Mouse (Mus musculus) left cerebral cortex, postnatal 14 days (tissue): ENCODE data around the gene Nrm. TPM values are rescaled to one million over a fixed set of nuclear protein-coding genes. Genes with fewer than 3 reads are reported as not detected.

Experiments
- DNase-seq, 2 experiments: peaks; one replicate each; pipeline ENCODE4 v3.0.0; 2021 to 2022; ENCODE audit warnings: low spot score in 2 of 2, mixed read lengths in 1 of 2
- intact Hi-C: fragments of 180-260 bp; cut with DNase I; formaldehyde crosslinking; loops from one replicate; pipeline ENCODE4 v1.15.1; 2025
- total RNA-seq, 2 experiments: library from RNA; stranded (reverse); gene quantifications; 2 replicates each; pipeline ENCODE4 v1.2.3; 2021

Nrm gene
- total RNA-seq, 2 experiments from 2014 or later, result 5.1 TPM

DNA sequence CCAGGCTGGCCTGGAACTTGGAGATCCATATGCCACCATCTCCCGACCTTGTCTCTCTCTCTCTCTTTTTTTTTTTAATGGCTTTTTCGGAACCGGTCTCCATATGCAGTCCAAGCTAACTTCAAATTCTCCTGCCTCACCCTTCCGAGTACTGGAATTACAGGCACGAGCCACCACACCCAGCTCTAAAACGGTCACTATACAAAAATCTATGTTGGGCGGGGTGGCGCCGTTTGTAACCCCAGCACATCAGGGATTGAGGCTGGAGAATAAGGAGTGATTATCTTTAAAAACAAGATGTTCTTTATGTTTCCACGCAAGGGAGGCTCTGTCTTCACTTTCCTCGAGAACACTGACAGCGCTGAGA is 304 bp upstream of the Nrm start:
- intact Hi-C loops, result no loop called here
- no peak for DNase-seq

DNA sequence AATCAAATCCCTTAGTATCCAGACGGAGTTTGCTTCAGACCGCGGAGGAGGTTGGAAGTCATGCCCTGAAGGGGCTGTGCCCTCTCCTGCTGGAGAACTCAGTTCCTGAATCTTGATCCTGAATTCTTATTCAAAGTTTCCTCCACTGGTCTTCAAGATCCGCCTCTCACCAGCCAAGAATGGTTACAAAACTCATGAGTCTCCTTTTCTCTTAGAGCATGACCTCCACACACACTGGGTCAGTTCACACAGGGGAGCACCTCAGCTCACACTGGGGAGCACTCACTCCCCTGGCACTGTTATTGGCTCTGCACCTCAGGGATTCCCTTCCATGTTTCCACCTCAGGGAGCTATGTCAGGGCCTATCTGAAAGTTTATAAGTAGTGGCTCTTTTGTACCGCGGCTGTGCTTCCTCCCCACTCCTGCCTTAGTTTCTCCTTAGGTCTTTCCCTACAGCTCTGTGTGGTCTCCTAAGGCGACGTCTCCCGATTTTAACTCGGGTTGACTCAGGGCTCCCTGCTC is 3.8 kb downstream of the Nrm start:
- DNase-seq, result no peak
- intact Hi-C loops, result no loop called here

DNA sequence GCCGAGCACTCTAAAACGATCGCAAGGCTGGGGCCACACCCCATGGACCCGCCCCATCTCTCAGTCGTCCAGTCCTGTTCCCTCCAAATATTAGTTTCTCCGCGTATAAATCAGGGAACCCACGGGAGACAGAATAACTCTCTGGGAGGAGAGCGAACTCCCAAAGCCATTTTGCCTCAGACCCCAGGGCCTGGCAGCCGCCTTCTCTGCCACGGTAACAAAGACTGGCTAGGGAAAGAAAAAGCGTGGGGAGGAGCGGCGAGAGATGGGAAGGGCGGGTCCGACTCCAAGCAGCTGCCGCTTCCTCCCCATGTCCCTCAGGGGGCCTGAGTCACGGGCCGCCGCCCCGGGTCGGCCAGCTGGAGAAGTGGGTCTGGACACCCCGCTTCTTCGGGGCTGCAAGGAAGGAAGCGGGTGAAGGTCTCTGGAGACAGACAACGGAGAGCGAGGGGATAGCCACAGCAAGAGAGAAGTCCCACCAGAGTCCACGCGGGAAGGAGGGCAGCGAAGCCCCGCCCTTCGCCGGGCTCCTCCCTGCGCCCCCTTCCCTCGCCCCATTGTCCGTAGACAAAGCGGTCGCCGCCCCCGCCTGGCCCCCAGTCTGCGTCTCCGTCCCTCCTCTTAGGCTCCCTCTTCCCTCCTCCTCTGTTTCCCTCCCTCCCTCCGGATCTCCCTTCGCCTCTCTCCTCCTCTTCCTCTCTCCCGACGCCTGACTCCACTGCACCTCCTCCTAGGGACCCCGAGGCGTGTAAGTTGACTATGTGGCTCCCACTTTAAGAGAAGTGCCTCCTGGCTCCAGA is 4.6 kb downstream of the Nrm start, which contains the start of gene Ppp1r18:
Gene Ppp1r18, plus strand, starts transcription at position 113 of the 800 bp plus-strand sequence.
- peak in 1 of 2 experiments; percentile 38 for DNase-seq
- intact Hi-C loops, result loop anchor here (2.0 kb wide), 1 partner anchor 29 kb away; no protein-coding TSS in a partner anchor

DNA sequence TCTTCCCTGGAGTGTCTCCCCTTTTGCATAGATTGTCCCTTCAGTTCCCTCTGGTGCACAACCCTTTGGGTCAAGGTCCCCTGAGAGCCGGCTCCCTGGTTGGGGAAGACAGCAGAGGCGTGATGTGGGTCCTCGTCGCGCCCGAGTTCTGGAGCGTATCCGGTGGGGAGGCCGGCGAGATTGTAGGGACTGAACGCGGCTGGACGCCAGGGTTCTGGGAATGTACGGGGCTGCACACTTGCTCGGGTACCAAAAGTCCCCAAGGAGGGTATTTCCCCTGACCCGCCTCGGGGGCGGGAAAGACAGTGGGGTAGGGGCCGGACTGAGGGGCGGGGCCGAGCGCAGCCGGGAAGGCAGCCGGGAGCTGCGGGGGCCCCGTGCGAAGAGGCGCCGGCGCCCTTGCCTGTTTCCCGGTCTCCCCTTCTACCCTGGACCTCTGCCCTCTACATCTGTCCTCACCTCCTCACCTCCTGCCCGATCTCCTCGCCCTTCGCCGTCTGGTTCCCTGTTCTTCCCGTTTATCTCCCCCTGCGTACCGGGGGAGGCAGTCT is 5.2 kb downstream of the Nrm start:
- intact Hi-C loops, result loop anchor here (2.0 kb wide), 1 partner anchor 30 kb away; no protein-coding TSS in a partner anchor
- DNase-seq, result peak in 1 of 2 experiments; percentile 43

DNA sequence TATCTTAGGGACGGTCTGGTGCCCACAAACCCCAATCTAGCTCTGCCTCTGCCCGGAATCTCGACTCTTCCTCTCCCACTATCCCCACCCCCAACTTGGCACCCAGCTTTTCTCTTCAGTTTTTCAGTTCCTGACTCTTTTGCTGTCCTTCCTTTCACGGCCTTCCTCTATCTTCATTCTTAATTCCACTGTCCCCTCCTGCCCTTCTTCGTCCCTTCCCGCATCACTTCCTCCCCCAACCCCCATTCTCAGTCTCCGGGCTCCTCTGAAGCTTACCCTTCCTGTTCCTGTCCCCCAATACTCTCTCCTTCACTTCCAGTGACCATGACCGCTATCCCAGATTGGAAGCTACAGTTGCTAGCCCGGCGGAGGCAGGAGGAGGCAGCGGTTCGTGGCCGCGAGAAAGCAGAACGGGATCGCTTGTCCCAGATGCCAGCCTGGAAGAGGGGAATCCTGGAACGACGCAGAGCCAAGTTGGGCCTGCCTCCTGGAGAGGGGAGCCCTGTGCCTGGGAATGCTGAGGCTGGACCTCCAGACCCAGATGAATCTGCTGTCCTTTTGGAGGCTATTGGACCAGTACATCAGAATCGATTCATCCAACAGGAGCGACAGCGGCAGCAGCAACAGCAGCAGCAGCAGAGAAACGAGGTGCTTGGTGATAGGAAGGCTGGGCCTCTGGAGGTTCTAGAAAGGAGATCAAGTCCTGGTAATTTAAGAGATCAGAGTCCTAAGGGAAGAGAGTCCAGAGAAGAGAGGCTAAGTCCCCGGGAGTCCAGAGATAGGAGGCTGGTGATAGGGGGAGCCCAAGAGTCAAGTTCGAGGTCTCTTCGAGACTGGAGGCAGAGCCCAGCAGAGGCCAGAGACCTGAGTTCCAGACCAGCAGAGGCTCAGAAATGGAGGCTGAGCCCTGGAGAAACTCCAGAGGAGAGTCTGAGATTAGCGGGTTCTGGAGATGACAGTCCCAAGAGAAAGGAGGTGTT is 6.1 kb downstream of the Nrm start:
- intact Hi-C loops, result loop anchor here (2.0 kb wide), 1 partner anchor 30 kb away; no protein-coding TSS in a partner anchor
- DNase-seq, result no peak

DNA sequence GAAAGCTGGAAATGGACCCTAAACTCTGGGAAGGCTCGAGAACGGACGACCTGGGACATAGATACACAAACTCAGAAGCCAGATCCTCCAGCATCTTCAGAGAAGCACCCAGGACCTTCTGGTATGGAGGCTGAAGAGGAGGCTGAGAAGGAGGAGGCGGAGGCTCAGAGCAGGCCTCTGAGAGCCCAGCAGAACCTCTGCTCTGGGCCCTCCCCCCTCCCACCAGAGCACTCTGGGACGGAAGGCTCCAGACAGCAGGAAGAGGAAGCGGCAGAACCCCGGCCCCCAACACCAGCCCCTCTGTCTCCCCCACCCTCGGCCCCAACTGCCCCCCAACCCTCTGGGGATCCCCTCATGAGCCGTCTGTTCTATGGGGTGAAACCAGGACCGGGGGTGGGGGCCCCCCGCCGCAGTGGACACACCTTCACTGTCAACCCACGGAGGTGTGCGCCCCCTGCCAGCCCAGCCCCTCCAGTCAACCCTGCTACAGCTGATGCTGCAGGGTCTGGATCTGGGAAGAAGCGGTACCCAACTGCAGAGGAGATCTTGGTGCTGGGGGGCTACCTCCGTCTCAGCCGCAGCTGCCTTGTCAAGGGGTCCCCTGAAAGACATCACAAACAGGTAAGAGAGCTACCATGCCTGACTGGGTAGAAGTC is 7.2 kb downstream of the Nrm start:
- intact Hi-C loops, result no loop called here
- DNase-seq, result no peak

DNA sequence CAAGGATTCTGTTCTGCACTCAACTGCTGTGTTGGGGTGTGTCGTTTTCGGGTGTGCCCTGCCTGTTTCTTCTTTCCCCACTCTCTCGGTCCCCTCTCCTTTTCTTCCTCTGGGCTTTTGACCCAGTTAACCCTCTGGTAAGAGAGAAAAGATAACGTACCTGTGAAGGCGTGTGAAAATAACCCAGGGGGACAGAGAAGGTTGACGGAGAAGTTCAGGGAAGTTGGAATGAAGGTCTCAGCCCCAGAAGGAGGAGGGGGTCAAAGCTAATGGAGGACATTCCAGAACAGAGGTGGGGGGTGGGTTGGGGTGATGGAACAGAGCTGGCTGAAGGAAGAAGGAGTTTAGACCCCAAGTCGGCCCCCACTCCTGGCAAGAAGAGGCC is 7.8 kb downstream of the Nrm start:
- intact Hi-C loops, result no loop called here
- DNase-seq, result no peak

DNA sequence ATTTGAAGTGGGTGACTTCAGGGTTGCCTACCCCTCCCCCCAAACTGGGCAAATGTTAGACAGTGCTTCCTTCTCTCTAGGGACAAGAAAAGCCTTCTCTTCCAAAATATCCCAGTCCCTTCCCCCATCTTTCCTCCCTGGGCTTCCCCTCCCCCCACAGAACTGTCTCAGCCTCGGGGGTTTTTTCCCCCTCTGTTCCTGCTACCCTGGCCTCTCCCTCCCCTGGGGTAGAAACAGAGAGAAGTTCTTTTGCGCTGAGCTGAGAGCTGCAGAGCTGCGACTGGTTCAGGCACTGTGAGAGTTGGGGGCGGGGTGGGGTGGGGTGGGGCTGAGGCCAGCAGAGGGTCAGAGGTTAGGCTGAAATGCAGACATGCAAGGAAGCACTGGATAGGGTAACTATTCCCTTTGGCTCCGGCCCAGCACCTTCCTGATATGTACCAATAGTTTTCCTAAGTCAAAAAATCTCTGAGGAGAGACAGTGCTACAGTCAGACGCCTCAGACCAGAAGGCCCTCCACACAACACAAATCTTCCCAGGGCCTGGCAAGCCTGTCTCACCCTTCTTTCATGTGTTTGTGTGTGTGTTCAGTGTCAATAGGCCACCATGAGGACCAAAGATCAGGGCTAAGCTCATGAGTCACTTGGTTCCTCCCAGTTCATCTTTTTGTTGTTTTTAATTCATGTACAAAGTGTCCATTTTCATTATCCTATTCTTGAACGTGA is 8.4 kb downstream of the Nrm start:
- intact Hi-C loops, result loop anchor here (5.0 kb wide), 1 partner anchor 132 kb away; no protein-coding TSS in a partner anchor
- peak in 1 of 2 experiments; percentile 19 for DNase-seq

DNA sequence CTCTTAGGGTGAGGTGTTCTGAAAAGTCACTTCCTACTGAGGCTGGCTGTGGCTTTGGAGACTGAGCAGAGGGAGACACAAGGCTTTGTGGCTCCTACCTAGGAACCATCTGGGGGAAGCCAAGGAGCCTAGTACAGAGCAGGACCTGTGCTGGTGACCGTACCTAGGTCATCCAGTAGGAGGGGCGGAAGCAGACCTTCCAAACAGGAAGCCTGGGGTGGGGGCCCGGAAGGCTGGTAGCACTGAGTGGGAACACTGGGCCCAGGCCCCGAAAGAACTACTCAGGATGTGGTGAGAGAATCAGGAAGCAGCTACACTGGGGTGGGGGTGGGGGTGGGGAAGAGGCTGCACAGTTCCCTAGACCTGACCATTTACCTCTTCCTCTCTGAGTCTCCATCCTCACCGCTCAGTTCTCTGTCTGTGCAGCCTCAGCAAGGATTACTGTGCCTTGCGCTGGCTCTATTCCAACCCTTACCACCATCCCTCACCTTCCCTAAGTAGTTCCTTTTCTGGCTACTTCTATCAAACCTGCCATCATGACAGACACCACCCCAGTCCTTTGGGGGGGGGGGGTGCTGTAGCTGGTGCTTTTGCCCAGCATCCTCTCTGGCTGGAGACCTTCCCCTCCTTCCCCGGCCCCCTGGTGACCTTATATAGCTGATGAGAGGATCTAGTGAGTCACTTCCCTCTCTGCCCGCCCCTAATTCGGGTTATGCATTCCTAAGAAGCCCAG is 9.2 kb downstream of the Nrm start:
- intact Hi-C loops, result loop anchor here (5.0 kb wide), 1 partner anchor 133 kb away; no protein-coding TSS in a partner anchor
- peak; percentile 45 to 57 for DNase-seq

DNA sequence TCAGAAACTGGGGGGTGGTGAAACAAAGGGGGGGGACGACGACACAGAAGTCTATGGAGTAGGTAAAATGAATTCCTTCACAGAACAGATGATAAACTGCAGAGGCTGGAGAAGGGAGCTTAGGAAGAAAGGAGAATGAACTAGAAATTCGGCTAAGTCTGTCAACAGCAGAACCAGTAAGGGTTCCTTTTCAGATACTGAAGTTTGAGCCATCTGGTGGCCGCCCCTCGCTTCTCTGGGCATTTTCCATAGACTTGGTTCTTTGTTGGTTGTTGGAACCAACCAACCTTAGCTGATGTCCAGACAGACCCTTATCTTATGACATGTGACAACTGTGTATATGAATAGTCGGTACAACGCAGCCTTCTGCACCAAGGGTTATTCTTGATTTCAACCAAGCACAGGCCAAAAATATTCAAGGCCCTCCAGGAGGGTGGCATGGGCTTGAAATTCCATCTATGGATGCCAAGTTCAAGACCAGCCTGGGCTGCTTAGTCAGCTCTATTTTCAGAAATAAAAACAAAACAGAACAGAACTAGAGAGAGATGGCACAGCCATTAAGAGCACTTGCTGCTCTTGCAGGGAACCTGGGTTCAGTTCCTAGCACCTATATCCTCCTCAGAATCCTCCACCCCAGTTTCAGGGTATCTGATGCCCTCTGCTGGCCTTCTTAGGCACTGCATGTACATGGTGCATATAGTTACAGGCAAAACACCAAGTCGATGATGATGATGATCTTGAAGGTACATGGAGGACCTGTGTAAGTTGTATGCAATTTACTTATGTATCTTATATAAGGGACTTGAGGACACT is 10.0 kb downstream of the Nrm start:
- peak in 1 of 2 experiments; percentile 24 for DNase-seq
- intact Hi-C loops, result loop anchor here (5.0 kb wide), 1 partner anchor 134 kb away; no protein-coding TSS in a partner anchor

DNA sequence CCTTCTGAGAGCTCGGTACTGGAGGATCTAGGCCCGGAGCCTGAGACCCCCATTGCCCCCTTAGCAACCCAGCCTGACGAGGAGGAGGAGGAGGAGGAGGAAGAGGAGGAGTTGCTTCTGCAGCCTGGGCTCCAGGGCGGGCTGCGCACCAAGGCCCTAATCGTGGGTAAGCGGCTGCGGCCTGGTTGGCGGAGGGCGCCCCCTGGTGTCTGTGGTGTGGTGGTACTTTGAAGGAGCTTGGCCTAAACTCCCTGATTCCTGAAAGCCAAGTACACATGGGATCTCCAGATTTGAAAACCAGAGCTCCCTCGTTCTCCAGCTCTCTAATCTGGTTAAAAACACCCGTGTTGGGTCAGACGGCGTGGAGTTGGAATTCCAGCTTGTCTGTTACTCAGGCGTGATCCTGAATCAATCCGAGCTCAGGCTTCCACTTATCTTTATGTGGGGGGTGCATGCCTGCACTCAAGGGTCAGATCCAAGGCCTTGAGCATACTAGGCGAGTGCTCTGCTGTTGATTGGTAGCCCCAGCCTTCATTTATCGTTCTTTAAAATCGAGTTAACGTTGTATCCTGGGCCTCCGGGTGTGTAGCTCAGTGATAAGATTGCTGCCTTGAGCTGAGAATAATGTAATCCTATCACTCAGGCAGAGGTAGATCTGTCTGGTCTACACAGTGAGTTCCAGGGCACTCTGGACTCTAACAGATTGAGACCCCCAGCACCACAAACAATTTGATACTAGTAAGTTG is 12.8 kb downstream of the Nrm start:
- intact Hi-C loops, result loop anchor here (5.0 kb wide), 1 partner anchor 137 kb away; no protein-coding TSS in a partner anchor
- DNase-seq, result peak; percentile 81 to 82

DNA sequence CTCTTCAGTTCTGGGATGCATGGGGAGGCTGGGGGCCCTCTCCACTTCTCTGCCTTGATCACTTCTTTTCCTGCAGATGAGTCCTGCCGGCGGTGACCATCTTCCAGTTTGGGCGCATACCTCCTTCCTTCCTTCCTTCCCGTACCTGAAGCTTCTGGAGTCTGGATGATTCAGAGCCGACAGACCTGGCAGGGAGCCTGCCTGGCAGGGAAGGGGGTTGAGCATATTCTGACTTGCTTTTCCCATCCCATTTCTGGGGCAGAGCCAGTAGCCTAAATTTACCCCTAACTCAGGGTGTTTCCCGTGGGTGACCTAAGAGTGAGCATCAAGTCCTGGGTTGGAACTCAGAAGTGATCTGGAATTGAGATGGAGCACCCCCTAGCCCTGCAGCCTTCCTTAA is 13.6 kb downstream of the Nrm start:
- peak; percentile 44 to 63 for DNase-seq
- intact Hi-C loops, result loop anchor here (5.0 kb wide), 1 partner anchor 137 kb away; no protein-coding TSS in a partner anchor

DNA sequence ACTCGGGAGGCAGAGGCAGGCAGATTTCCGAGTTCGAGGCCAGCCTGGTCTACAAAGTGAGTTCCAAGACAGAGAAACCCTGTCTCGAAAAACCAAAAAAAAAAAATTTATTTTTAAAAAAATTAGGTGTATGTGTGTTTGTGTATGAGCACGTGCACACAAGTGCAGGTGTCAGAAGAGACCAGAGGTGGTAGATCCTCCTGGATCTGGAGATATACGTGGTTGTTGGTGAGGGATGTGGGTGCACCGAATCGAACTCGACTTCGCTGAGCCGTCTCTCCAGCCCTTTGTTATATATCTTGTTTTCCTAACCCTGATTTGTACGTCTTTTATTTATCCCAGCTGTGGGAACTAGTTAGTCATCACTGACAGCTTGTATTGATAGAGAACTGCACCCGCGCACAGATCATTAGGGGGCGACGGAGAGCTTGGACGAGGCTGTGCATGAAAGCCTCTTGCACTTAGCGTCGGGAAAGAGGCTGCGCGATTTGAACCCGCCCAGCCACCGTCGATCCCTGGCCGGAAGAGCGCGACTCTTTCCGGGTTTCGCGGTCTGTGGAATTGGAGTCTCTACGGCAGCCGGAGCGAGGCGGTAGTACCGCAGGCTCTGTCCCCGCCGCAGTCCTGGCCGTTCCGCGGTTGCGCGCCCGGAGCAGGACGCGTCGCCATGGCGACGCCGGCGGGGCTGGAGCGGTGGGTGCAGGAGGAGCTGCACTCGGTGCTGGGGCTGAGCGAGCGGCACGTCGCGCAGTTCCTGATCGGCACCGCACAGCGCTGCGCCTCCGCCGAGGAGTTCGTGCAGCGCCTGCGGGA is 18.3 kb downstream of the Nrm start, which contains the start of gene Dhx16:
Gene Dhx16, plus strand, starts transcription at position 575 of the 813 bp plus-strand sequence.
- peak; percentile 96 for DNase-seq
- intact Hi-C loops, result no loop called here

DNA sequence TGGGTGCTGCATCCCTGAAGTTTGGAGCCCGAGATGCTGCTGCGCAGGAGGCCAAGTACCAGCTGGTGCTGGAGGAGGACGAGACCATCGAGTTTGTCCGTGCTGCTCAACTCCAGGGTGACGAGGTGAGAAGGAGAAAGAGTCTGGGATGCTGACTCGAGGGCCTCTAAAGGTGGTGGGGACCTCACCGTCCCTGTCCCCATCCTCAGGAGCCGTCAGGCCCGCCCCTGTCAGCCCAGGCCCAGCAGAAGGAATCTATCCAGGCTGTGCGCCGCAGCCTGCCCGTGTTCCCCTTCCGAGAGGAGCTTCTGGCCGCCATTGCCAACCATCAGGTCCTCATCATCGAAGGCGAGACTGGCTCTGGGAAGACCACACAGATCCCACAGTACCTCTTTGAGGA is 21.8 kb downstream of the Nrm start:
- intact Hi-C loops, result no loop called here
- DNase-seq, result no peak

DNA sequence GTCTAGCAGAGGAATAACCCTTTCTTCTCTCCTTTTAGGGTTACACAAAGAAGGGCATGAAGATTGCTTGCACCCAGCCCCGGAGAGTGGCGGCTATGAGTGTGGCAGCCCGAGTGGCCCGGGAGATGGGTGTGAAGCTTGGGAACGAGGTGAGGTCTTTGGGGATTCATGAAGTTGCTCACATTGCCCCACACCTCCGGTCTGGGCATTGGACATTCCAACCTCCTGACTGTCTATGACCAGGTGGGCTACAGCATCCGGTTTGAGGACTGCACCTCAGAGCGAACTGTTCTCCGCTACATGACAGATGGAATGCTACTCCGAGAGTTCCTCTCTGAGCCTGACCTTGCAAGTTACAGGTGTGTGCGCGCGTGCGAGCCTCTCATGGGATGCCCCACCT is 22.7 kb downstream of the Nrm start:
- no peak for DNase-seq
- intact Hi-C loops, result no loop called here
